Mouse (Mus musculus) c-Kit-negative CD71-positive TER-119-positive erythroid progenitor cells, embryonic 14.5 days (primary cell): ENCODE results near the gene Mfsd4b4.
"Not testable (repeated sequence)": the region's sequence is repeated elsewhere in the genome, so short reads cannot be mapped to it uniquely, and the experiment has no call there.

Experiments used
- DNase-seq: peaks from one replicate; pipeline ENCODE4 v3.0.0-alpha.2; 2013; ENCODE audit warnings: low read depth, low spot score

Mfsd4b4 gene

DNA sequence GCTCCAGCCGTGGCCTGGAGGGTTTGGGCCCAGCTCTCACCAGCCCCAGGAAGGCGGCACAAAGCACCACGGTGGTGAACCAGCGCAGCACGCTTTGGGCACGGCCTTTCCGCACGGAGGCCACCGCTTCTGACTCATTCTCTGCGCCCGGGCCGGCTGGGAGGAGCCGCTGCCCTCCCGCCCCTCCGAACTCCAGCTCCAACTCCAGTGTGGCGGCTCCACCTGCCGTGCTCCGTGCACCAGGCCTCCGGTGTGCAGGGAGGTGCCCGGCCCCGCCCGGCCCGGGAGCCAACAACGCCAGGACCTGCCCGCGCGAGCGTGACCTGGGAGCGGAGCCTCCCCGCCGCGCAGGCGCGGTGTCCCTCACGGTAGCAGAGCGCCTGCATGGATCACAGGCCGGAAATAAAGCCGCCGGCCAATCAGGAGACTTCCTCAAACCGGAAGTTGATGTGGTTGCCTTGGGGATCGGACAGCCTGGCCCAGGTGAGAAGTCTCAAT, at the start of gene Mfsd4b4:
Gene Mfsd4b4, minus strand, starts transcription at position 365 of the 498 bp plus-strand sequence.
- peak; percentile 59 for DNase-seq

DNA sequence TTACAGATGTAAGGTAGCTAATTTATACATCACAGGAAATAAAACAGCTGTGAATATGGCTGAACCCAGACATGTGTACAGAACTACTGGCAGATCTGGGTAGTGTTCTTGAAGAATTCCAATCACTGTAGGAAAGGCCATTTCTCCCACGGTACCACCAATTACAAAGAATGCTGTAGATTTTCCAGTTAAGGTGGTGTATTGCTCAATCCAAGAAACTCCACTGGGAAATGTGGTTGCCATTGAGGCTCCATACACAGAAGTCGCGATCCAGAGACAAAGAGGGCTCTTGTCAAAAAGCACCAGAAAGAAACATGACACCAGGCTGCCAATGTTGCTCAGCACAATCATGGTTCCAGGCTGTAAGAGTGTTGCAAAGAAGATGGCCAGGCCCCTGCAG, 48.2 kb upstream of the Mfsd4b4 start:
- not testable (repeated sequence) for DNase-seq

DNA sequence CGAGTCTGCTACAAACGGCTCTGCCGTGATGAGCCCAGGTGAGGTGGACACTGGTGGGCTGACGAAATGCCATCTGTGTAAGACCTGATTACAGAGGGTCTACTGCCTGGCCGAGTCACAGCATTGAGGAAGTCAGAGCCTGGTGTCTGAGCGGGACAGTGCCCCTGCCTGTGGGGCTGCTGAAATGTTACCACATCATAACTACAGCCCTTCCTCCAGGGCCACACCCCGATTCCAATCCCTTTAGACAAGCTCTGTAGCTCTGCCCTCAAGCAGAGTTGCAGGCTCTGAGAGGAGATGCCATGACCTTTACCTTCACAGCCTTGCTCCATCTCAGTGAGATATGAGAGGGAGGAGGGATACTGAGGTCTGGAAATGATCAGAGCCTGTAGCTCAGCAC, 37.5 kb upstream of the Mfsd4b4 start:
- DNase-seq, result no peak

DNA sequence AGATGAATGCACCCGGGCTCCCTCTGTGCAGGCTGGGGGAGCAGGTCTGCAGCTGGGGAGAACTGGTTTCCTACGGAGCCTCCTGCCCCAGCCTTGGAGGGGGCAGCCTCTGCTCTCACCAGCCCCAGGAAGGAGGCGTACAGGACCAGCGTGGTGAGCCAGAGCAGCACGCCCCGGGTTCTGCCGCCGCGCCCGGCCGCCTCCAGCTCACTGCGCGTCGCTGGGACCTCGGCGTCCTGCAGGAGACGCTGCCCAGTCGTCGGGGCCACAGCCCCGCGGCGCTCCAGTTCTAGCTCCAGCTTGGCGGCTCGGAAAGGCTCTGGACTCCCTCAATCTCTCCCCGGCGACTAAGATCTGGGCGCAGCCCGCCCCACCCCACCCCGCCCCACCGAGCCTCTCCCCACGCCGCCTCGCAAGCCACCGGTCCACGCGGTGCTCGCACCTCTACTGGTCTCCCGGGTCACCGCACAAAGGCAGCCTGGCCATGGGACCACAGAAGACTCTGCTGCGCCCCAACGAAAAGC, 27.6 kb upstream of the Mfsd4b4 start, which contains the start of gene Mfsd4b2:
Gene Mfsd4b2, minus strand, starts transcription at position 308 of the 524 bp plus-strand sequence.
- DNase-seq, result no peak

DNA sequence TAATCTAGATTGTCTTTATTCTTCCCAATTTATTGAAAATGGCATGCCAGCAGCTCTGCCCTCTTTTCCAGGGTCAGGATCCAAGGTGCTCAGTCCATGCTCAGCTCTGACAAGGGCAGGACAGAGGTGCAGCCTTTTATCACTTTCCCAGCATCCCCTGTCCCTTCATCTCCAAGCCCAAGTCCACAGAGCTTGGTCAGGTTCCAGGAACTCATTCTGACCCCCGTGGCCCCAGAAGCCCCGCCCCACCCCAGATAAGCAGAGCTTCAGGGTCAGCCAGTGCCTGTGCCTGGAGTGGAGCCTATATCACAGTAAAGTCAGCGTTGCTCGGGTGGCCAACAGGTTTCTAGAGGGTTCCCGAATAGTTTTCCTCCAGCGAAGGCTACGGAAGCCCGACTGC, 25.5 kb upstream of the Mfsd4b4 start:
- DNase-seq, result not testable (repeated sequence)

DNA sequence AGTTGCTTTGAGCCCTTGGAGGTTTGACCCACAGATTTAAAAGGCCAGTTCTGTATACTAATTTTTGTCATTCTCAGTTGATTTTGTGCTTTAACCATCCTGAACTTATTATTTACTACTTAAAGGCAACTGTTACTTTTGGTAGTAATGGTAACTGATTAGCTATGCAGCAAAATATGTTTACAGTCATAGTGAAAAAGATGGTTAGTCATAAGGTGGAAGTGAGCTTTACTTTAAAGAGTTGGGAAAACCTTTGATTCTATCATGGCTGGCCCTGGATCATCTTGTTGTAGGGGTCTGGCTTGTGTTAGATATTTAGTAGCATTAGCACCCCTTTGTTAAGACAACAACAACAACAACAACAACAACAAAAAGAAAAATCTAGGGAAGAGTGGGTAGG, 13.6 kb upstream of the Mfsd4b4 start:
- no peak for DNase-seq

DNA sequence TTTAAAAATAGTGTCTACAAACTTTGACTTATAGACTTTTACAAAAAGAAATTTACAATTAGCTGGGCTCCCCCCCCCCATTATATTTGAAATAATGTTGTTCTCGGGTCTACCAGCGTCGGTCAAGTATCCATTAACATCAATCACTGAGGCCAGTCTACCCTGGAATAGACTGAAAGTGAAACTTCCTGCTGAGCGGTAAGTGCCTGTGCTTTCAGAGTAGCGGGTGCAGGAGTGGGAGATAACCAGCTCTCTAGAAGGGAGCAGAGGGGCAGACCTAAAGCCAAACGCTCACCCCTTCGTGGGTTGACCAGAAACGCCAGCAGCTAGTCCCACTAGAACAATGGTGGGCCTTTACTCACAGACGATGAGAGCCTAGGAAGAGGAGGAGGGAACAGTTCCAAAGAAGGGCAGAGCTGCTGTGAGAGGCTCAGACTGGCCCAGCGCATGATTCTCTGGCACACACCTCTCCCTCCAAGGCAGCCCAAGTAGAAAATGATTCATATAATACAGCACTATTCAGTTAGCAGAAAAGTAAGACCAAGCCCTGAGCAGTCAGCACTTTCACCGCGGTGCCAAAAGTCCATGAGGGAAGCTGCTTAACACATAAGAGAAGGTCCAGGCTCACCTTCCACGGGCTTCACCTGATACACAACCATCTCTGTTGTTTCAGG, 9.9 kb upstream of the Mfsd4b4 start:
- no peak for DNase-seq

DNA sequence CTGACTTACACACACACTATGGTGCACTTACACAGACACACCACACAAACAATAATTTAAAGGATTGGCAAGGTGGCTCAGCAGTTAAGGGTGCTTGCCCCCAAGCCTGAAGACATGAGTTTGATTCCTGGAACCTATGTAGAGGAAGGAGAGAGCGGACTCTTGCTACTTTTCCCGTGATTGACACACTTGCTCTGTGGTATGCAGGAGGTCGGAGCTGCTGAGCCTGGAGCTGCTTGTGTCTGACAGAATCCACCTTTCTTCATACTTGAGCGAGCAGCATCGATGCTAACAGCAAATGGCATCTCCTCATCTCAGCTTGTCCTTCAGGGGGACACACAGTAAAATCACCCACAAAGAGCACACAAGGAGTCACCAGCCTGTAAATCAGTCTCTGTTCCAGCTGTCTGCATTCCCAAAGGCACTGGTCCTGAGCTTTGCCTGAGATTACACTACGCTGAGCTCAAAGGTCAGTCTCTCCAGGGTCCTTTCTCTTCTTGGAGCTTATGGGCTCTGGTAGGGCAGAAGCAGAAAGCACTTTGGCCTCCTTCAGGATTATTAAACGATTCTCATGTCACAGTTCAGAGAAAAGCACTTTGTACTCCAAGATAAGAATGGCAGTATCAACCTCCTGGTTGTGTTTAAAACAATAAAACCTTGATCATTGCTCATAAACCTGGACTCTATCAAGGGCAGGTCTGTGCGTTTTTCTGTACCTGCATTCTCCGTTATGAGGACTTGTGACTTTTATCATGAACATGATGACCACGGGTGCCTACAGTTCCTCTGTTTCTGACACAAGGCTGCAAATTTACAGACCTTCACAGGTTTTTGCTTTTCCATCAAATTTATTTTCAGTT, 8.0 kb upstream of the Mfsd4b4 start:
- no peak for DNase-seq

DNA sequence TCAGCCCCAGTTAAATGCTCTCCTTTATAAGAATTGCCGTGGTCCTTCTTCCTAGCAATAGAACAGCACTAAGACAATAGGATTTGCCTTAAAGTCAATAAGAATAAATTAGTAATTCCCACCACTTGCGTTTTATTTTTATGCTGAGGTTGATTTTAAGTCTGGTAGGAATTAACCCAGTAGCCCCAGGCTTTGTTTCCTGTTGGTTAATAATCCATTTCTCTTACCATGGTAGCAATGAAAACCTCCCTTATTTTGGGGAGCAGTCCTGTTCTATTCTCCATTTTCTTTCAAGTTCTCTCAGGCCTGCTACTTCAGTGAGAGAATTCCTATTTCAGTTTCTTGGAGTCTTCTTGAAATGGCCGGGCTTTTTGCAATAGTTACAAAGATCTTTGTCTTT, 5.2 kb upstream of the Mfsd4b4 start:
- DNase-seq, result no peak

DNA sequence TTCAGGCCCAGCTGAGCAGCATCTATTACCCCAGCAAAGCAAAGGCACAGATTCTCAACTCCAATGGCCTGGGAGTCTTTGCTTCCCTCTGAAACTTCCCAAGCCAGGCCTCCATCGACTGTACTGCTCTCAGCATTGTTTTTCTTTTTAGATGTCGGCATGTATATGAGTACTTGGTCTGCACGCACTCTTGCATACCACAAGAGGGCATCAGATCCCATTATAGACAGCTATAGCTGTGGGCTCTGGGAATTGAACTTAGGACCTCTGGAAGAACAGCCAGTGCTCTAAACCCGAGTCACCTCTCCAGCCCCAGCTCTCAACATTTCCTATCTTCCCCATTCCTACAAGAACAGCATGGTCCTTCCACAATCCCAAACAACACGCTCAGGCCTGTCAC, 2.5 kb downstream of the Mfsd4b4 start:
- DNase-seq, result no peak

DNA sequence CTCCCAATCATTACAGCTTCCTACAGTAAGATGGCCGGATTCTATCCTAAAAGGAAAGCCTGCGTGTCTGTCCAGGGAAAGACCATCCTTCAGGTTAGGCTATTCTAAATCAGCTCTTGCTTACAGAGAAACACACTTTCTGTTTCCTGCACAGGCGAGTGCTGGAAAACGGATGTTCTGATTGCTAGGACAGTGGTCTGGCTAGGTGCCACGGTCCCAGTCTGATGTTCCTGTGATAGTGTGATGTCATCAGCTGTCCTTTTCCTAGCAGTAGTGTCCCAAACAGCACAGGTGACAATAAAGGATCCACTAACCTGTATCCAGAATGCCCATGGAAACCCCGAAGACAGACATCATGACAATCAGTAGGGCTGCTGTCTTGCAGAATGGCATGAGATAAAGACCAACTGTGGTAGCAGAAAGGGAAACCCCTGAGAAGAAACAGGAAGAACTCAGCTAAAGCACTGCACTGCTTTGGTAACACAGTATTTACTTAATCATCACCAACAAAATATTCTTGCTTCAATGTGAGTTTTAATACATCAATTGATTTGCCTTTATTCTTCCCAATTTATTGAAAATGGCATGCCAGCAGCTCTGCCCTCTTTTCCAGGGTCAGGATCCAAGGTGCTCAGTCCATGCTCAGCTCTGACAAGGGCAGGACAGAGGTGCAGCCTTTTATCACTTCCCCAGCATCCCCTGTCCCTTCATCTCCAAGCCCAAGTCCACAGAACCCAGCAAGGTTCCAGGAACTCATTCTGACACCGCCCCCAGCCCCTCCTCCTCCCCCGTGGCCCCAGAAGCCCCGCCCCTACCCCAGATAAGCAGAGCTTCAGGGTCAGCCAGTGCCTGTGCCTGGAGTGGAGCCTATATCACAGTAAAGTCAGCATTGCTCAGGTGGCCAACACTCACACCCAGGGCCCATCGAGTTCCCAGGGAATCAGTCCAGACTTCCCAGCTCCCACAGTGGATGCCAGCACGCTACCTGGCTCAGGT, 5.0 kb downstream of the Mfsd4b4 start:
- peak; percentile 36 for DNase-seq

DNA sequence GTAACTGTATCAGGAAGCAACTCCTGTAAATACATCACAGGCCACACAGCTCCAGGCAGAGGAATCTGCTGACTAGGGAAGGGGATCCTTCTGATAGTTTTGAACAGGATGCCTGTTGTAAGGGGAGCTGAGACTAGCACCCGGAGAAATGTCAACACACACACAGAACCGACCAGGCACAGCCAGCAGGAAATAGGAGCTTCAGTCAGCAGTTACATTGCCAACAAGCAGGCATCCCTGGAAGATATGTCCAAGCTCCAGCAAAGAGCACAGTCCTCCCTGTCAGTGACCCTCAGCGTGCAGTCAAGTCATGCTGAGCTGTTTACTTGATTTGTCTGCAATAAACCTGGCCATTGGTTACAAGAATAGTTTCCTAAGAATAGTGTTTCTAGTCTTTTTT, 10.4 kb downstream of the Mfsd4b4 start:
- DNase-seq, result no peak

DNA sequence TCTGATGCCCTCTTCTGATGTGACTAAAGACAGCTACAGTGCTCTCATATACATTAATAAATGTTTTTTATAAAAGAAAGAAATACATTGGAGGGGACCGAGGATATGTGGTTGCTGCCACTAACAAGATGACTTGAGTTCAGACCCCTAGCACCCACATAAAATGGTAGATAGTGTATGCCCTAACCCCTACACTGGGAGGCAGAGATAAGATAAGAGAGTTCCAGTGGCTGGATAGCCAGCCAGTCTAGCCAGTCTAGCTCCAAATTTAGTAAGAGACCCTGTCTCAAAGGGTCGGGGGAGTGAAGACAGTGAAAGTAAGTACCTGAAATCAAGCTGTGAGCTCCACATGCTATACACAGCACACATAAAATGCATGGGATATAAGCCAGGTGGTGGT, 33.5 kb downstream of the Mfsd4b4 start:
- no peak for DNase-seq

DNA sequence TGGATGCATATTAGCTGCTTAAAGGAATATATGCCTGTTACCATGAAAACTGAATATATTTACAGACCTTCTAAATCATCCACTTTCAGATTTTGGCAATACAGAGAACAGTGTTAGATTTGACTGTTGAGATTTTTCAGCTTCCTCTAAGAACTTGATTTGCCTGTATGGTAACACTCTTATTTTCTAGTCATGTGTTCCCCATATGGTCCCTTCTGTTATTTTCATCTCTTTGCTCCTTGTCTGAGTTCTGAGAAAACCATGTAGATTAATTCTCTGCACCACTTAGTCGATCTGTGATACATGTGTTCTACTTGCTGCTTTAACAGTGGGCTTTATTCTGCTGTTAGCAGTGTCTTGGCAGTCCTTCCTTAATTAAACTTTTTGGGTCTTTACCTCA, 56.4 kb downstream of the Mfsd4b4 start:
- no peak for DNase-seq
